16 mouse cellular contexts compared by ENCODE assay signal in genomic region chr9:80167089-80167488, GRCm38 (mm10). TPM values are rescaled to one million over a fixed set of nuclear protein-coding genes. Genes with fewer than 3 reads are reported as not detected.
DNase-seq lines count a peak whose midpoint lies in the region; ATAC-seq lines count a peak whose summit lies in the region.
"Had no signal": no experiment of that assay in that cellular context is flagged by ENCODE, and none has a peak within 500 bp of the region (broad histone marks: within the 10 kb centered on the region; RNA-seq: fewer than 3 reads in every experiment).

No protein-coding gene starts in this region.

- no peaks in the 10 kb centered on the region for H3K36me3 ChIP-seq in heart, embryonic 13.5 days
- H3K36me3 ChIP-seq in lung, embryonic 15.5 days, result no peaks in the 10 kb centered on the region
- H3K36me3 ChIP-seq in kidney, embryonic 15.5 days, result no peaks in the 10 kb centered on the region
- no peaks in the 10 kb centered on the region for H3K36me3 ChIP-seq in stomach, embryonic 16.5 days (ENCODE audit: control insufficient read depth, insufficient read depth, low read length)
- H3K36me3 ChIP-seq: embryonic facial prominence, embryonic 13.5 days; liver, embryonic 13.5 days had no signal

- no peak for ATAC-seq in heart, embryonic 13.5 days (ENCODE audit: extremely low read depth, insufficient number of reproducible peaks, low FRiP score, low TSS enrichment)
- no peak for ATAC-seq in lung, embryonic 15.5 days (ENCODE audit: borderline replicate concordance, extremely low read depth, low FRiP score, low TSS enrichment)
- ATAC-seq in kidney, embryonic 15.5 days (replicated peaks; ENCODE audit: low FRiP score), result no peak
- ATAC-seq in stomach, embryonic 16.5 days (ENCODE audit: insufficient read depth, low FRiP score), result no peak
- ATAC-seq: activated CD4-positive, CD25-positive, alpha-beta regulatory T cell, adult 4 months; forebrain, embryonic 13.5 days had no signal

- H3K4me3 ChIP-seq in heart, embryonic 13.5 days, result no peak overlapping the region
- H3K4me3 ChIP-seq in lung, embryonic 15.5 days, result no peak overlapping the region
- H3K4me3 ChIP-seq in kidney, embryonic 15.5 days (replicated peaks), result 0 out of 2 replicates have a peak overlapping the region, but pooled peaks have one; percentile 6
- peak overlapping the region; percentile 18 for H3K4me3 ChIP-seq in stomach, embryonic 16.5 days (replicated peaks; ENCODE audit: low read length)
- H3K4me3 ChIP-seq: embryonic facial prominence, embryonic 13.5 days; forebrain, embryonic 13.5 days; liver, embryonic 13.5 days; megakaryocyte, embryonic 14.5 days had no signal

- DNase-seq in heart, adult 9 months (ENCODE audit: low spot score in 2 of 2), result no peak
- DNase-seq in lung, postnatal 4 days, result no peak
- DNase-seq in adrenal gland, adult 2 months, result no peak
- DNase-seq in cerebellum, postnatal 4 days (ENCODE audit: low spot score in 2 of 2), result no peak
- DNase-seq: cerebellum, postnatal 10 days; gastrocnemius, postnatal 10 days; liver, embryonic 13.5 days; thymus, postnatal 25 days had no signal

- no peak overlapping the region for H3K27ac ChIP-seq in heart, embryonic 13.5 days (replicated peaks)
- no peak overlapping the region for H3K27ac ChIP-seq in lung, embryonic 15.5 days
- peak overlapping the region; percentile 23 for H3K27ac ChIP-seq in kidney, embryonic 15.5 days
- peak overlapping the region; percentile 65 for H3K27ac ChIP-seq in stomach, embryonic 16.5 days (ENCODE audit: low read length)
- H3K27ac ChIP-seq: embryonic facial prominence, embryonic 13.5 days; forebrain, embryonic 13.5 days; liver, embryonic 13.5 days had no signal

- H3K4me1 ChIP-seq in heart, embryonic 13.5 days, result peaks cover 10% of the 10 kb centered on the region
- H3K4me1 ChIP-seq in lung, embryonic 15.5 days, result peaks cover 6% of the 10 kb centered on the region
- peaks cover 13% of the 10 kb centered on the region for H3K4me1 ChIP-seq in kidney, embryonic 15.5 days
- H3K4me1 ChIP-seq in stomach, embryonic 16.5 days (ENCODE audit: control insufficient read depth, insufficient read depth, low read length), result peaks cover 8% of the 10 kb centered on the region
- H3K4me1 ChIP-seq: embryonic facial prominence, embryonic 13.5 days had no signal

- no peaks in the 10 kb centered on the region for H3K9me3 ChIP-seq in heart, embryonic 13.5 days
- H3K9me3 ChIP-seq in lung, embryonic 15.5 days, result no peaks in the 10 kb centered on the region
- H3K9me3 ChIP-seq in kidney, embryonic 15.5 days (replicated peaks), result no peaks in the 10 kb centered on the region
- H3K9me3 ChIP-seq in stomach, embryonic 16.5 days (replicated peaks; ENCODE audit: control insufficient read depth, low read length), result no peaks in the 10 kb centered on the region
- H3K9me3 ChIP-seq: embryonic facial prominence, embryonic 13.5 days; forebrain, embryonic 13.5 days; liver, embryonic 13.5 days had no signal

- peak overlapping the region; percentile 74 for H3K4me2 ChIP-seq in heart, embryonic 13.5 days
- peak overlapping the region; percentile 19; the same call in 1 of the 2 replicates for H3K4me2 ChIP-seq in lung, embryonic 15.5 days
- H3K4me2 ChIP-seq in kidney, embryonic 15.5 days, result peak overlapping the region; percentile 88
- peak overlapping the region; percentile 72 for H3K4me2 ChIP-seq in stomach, embryonic 16.5 days (ENCODE audit: low read depth, low read length)
- H3K4me2 ChIP-seq: forebrain, embryonic 13.5 days; liver, embryonic 13.5 days had no signal

- 0 out of 2 replicates have a peak overlapping the region, but pooled peaks have one; percentile 17 for H3K9ac ChIP-seq in heart, embryonic 13.5 days
- H3K9ac ChIP-seq in lung, embryonic 15.5 days, result no peak overlapping the region
- no peak overlapping the region for H3K9ac ChIP-seq in kidney, embryonic 15.5 days
- peak overlapping the region; percentile 21; the same call in 1 of the 2 replicates for H3K9ac ChIP-seq in stomach, embryonic 16.5 days (ENCODE audit: low read length)
- H3K9ac ChIP-seq: embryonic facial prominence, embryonic 13.5 days; forebrain, embryonic 13.5 days; liver, embryonic 13.5 days had no signal

- H3K27me3 ChIP-seq in heart, embryonic 13.5 days (replicated peaks), result no peaks in the 10 kb centered on the region
- H3K27me3 ChIP-seq in lung, embryonic 15.5 days, result no peaks in the 10 kb centered on the region
- H3K27me3 ChIP-seq in kidney, embryonic 15.5 days, result no peaks in the 10 kb centered on the region
- H3K27me3 ChIP-seq in stomach, embryonic 16.5 days (ENCODE audit: control insufficient read depth, insufficient read depth, low read length), result no peaks in the 10 kb centered on the region
- H3K27me3 ChIP-seq: embryonic facial prominence, embryonic 13.5 days; forebrain, embryonic 13.5 days; megakaryocyte, embryonic 14.5 days had no signal

- WGBS in heart, embryonic 13.5 days, result 71% methylated on average over 4 of the region's 4 CpGs
- WGBS in lung, embryonic 15.5 days, result 65% methylated on average over 4 of the region's 4 CpGs
- 53% methylated on average over 4 of the region's 4 CpGs for WGBS in kidney, embryonic 15.5 days
- 44% methylated on average over 4 of the region's 4 CpGs for WGBS in stomach, embryonic 16.5 days

RNA-seq across cellular contexts. Expression of gene Myo6, which starts 2.3 kb away (rescaled TPM):
- polyA plus RNA-seq in heart, embryonic 13.5 days (2015; fragmentation: Nextera tagmentation; extraction: Ambion mirVana), result 10.1 TPM in 2 replicates
- 26.6 and 28.2 TPM in 2 replicates for polyA plus RNA-seq in lung, embryonic 15.5 days (2015; fragmentation: Nextera tagmentation; extraction: Ambion mirVana)
- 54.0 and 56.7 TPM in 2 replicates for polyA plus RNA-seq in kidney, embryonic 15.5 days (2015; fragmentation: Nextera tagmentation; extraction: Ambion mirVana)
- polyA plus RNA-seq in stomach, embryonic 16.5 days (2015; fragmentation: Nextera tagmentation; extraction: Ambion mirVana), result 47.0 and 47.6 TPM in 2 replicates
- 10 to 100 TPM; 28.6 to 32.9 TPM for total RNA-seq in adrenal gland, adult 2 months (2021)
- 8.6 and 8.9 TPM in 2 replicates for polyA plus RNA-seq in adrenal gland, adult 2 months (2012; rRNA removed)

Comparison
In these comparisons a context has a peak if more than half of its experiments do, and no peak if none do; other contexts are left out.
1. H3K27ac ChIP-seq: peak in kidney, embryonic 15.5 days (single experiment) and stomach, embryonic 16.5 days (single experiment); none in heart, embryonic 13.5 days (single experiment) and lung, embryonic 15.5 days (single experiment).
2. H3K4me2 ChIP-seq: peak in every context shown above with its lines; median percentile 88 in kidney, embryonic 15.5 days; 74 in heart, embryonic 13.5 days; 72 in stomach, embryonic 16.5 days; 19 in lung, embryonic 15.5 days.
3. H3K4me3 ChIP-seq: peak in kidney, embryonic 15.5 days (single experiment) and stomach, embryonic 16.5 days (single experiment); none in heart, embryonic 13.5 days (single experiment) and lung, embryonic 15.5 days (single experiment).
4. H3K9ac ChIP-seq: peak in heart, embryonic 13.5 days (single experiment) and stomach, embryonic 16.5 days (single experiment); none in lung, embryonic 15.5 days (single experiment) and kidney, embryonic 15.5 days (single experiment).